Mouse (Mus musculus): Measurements from ENCODE around the gene BC005537. TPM values are rescaled to one million over a fixed set of nuclear protein-coding genes. Genes with fewer than 3 reads are reported as not detected.
A peak's percentile ranks its signal among the peaks of the same experiment; 100 is the strongest.

Gene BC005537
- polyA plus RNA-seq, 1 experiment from 2014 or later, result 20.8 TPM

GRCm38 (mm10) chr13:24802131-24802691, 754 bp downstream of the BC005537 start:
- Histone ChIP-seq H3K27me3 (no peaks in the 10 kb centered on the region), H3K9me3 (replicated peaks) (no peaks in the 10 kb centered on the region), H3K4me3 (peak overlapping the region; percentile 97), H3K9ac (peak overlapping the region; percentile 97), H3K27ac (no peak overlapping the region; the same call in 1 of the 2 replicates), H3K36me3 (0 out of 2 replicates have a peak, but pooled peaks cover 13% of the 10 kb centered on the region), H3K4me2 (replicated peaks) (peak overlapping the region; percentile 73), H3K4me1 (peaks cover 19% of the 10 kb centered on the region)
- ATAC-seq (ENCODE audit: low FRiP score), result peak; percentile 9; the same call in 1 of the 2 replicates
- WGBS, result under 1% methylated on average over 26 of the region's 26 CpGs

- no peak for ATAC-seq (ENCODE audit: low FRiP score)
- no peaks in the 10 kb centered on the region for H3K27me3 ChIP-seq
- peak overlapping the region; percentile 97 for H3K9ac ChIP-seq
These were observed 1.7 kb downstream of the BC005537 start for GRCm38 (mm10) chr13:24803196-24803595.

DNA sequence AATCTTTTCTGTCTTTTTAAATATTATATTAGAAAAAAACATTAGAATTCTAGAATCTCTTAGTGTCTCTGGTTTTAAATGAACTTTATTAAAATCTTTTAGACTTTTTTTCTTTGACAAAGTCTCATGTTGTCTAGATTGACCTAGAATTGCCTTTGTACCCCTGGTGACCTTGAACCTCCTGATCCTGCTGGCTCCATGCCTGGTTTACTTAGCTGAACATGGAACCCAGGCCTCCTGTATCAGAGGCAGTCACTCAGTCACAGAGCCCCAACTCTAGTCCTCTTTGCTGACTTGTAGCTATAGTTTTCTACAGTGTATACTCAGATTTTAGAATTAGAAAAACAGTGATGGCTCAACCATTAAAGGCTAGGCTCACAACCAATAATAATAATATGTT, 4.6 kb downstream of the BC005537 start:
- Histone ChIP-seq H3K9ac (no peak overlapping the region), H3K27ac (no peak overlapping the region), H3K36me3 (peaks cover 48% of the 10 kb centered on the region), H3K9me3 (replicated peaks) (no peaks in the 10 kb centered on the region), H3K27me3 (no peaks in the 10 kb centered on the region), H3K4me2 (replicated peaks) (no peak overlapping the region), H3K4me1 (peaks cover 19% of the 10 kb centered on the region), H3K4me3 (no peak overlapping the region)
- ATAC-seq (ENCODE audit: low FRiP score), result no peak

More at GRCm38 (mm10) chr13:24803196-24803595, 1.7 kb downstream of the BC005537 start:
- peaks cover 19% of the 10 kb centered on the region for H3K4me1 ChIP-seq
- H3K4me2 ChIP-seq (replicated peaks), result peak overlapping the region; percentile 73
- WGBS, result 39% methylated on average over 2 of the region's 2 CpGs
- no peak overlapping the region for H3K27ac ChIP-seq
- H3K36me3 ChIP-seq, result peaks cover 23% of the 10 kb centered on the region; the same call in 1 of the 2 replicates
- H3K9me3 ChIP-seq (replicated peaks), result no peaks in the 10 kb centered on the region
- H3K4me3 ChIP-seq, result peak overlapping the region; percentile 97

GRCm38 (mm10) chr13:24812521-24812920, 11.1 kb downstream of the BC005537 start:
- H3K4me3 ChIP-seq, result no peak overlapping the region
- H3K4me2 ChIP-seq (replicated peaks), result no peak overlapping the region
- no peaks in the 10 kb centered on the region for H3K4me1 ChIP-seq
- H3K9ac ChIP-seq, result no peak overlapping the region
- no peaks in the 10 kb centered on the region for H3K27me3 ChIP-seq
- H3K27ac ChIP-seq, result no peak overlapping the region
- no peak for ATAC-seq (ENCODE audit: low FRiP score)
- H3K9me3 ChIP-seq (replicated peaks), result no peaks in the 10 kb centered on the region
- peaks cover 67% of the 10 kb centered on the region for H3K36me3 ChIP-seq
- WGBS, result 94% methylated on average over 2 of the region's 2 CpGs

DNA sequence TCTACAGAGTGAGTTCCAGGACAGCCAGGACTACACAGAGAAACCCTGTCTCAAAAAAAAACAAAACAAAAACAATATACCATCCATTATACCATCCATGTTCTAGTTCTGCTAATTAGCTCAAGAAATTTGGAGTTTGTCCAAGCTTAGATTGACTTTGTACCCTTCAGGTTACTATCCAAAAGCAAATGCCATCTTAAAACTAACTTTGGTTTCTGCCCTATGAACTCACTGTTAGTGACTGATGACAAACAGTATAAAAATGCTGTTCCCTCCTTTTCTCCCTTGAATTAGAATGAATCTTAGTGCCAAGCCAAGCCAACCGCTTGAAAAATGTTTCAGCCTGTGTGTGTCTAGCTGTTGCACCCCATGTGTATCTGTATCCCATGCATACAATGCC, 13.2 kb downstream of the BC005537 start:
- WGBS, result 93% methylated on average over 1 of the region's 1 CpGs
- H3K9ac ChIP-seq, result no peak overlapping the region
- no peak overlapping the region for H3K27ac ChIP-seq
- no peak overlapping the region for H3K4me2 ChIP-seq (replicated peaks)
- ATAC-seq (ENCODE audit: low FRiP score), result no peak
- no peaks in the 10 kb centered on the region for H3K27me3 ChIP-seq
- no peaks in the 10 kb centered on the region for H3K9me3 ChIP-seq (replicated peaks)
- no peak overlapping the region for H3K4me3 ChIP-seq
- no peaks in the 10 kb centered on the region for H3K4me1 ChIP-seq
- peaks cover 50% of the 10 kb centered on the region for H3K36me3 ChIP-seq

- Histone ChIP-seq H3K4me2 (replicated peaks) (no peak overlapping the region), H3K27ac (no peak overlapping the region), H3K36me3 (peaks cover 32% of the 10 kb centered on the region), H3K4me1 (no peaks in the 10 kb centered on the region), H3K9me3 (replicated peaks) (no peaks in the 10 kb centered on the region), H3K4me3 (no peak overlapping the region), H3K27me3 (no peaks in the 10 kb centered on the region), H3K9ac (no peak overlapping the region)
- WGBS, result 75% methylated on average over 4 of the region's 4 CpGs
- ATAC-seq (ENCODE audit: low FRiP score), result peak; percentile 80
These were observed 15.0 kb downstream of the BC005537 start for GRCm38 (mm10) chr13:24816125-24817092.

DNA sequence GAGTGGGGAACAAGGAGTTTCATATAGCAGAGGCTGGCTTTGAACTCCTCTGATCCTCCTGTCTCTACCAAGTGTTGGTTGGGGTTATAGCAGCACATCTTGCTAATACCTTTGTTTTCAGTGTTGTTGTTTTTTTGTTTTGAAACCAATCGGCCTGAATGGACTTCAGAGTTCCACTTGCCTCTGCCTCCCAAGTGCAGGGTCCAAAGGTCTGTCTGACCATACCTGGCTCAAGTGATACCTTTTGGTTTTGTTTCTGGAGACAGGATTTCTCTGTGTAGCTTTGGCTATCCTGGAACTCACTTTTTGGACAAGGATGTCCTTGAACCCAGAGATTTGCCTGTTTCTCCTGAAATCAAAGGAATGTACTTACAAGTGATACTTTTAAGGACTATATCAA, 18.5 kb downstream of the BC005537 start:
- Histone ChIP-seq H3K9ac (no peak overlapping the region), H3K4me2 (replicated peaks) (no peak overlapping the region), H3K27ac (no peak overlapping the region), H3K27me3 (no peaks in the 10 kb centered on the region), H3K4me3 (no peak overlapping the region), H3K36me3 (peaks cover 4% of the 10 kb centered on the region), H3K4me1 (no peaks in the 10 kb centered on the region), H3K9me3 (replicated peaks) (no peaks in the 10 kb centered on the region)
- no peak for ATAC-seq (ENCODE audit: low FRiP score)
- WGBS, result 76% methylated on average over 1 of the region's 1 CpGs

GRCm38 (mm10) chr13:24822663-24823343, 21.3 kb downstream of the BC005537 start:
- no peak overlapping the region for H3K9ac ChIP-seq
- no peak overlapping the region for H3K4me3 ChIP-seq
- H3K27ac ChIP-seq, result no peak overlapping the region
- no peaks in the 10 kb centered on the region for H3K36me3 ChIP-seq
- no peaks in the 10 kb centered on the region for H3K27me3 ChIP-seq
- H3K9me3 ChIP-seq (replicated peaks), result no peaks in the 10 kb centered on the region
- 89% methylated on average over 16 of the region's 16 CpGs for WGBS
- ATAC-seq (ENCODE audit: low FRiP score), result no peak
- H3K4me1 ChIP-seq, result no peaks in the 10 kb centered on the region
- no peak overlapping the region for H3K4me2 ChIP-seq (replicated peaks)

- Histone ChIP-seq H3K4me1 (no peaks in the 10 kb centered on the region), H3K27me3 (no peaks in the 10 kb centered on the region), H3K27ac (no peak overlapping the region), H3K9me3 (replicated peaks) (no peaks in the 10 kb centered on the region), H3K9ac (no peak overlapping the region), H3K4me3 (no peak overlapping the region), H3K36me3 (no peaks in the 10 kb centered on the region), H3K4me2 (replicated peaks) (no peak overlapping the region)
- 90% methylated on average over 4 of the region's 4 CpGs for WGBS
- no peak for ATAC-seq (ENCODE audit: low FRiP score)
These were observed 23.2 kb downstream of the BC005537 start for GRCm38 (mm10) chr13:24824647-24825046.

- 87% methylated on average over 4 of the region's 4 CpGs for WGBS
- no peaks in the 10 kb centered on the region for H3K36me3 ChIP-seq
- no peak overlapping the region for H3K9ac ChIP-seq
- ATAC-seq (ENCODE audit: low FRiP score), result no peak
- H3K4me3 ChIP-seq, result no peak overlapping the region
- H3K27me3 ChIP-seq, result no peaks in the 10 kb centered on the region
- H3K4me2 ChIP-seq (replicated peaks), result no peak overlapping the region
- H3K27ac ChIP-seq, result no peak overlapping the region
- no peaks in the 10 kb centered on the region for H3K9me3 ChIP-seq (replicated peaks)
- H3K4me1 ChIP-seq, result 0 out of 2 replicates have a peak, but pooled peaks cover 1% of the 10 kb centered on the region
These were observed 24.1 kb downstream of the BC005537 start for GRCm38 (mm10) chr13:24825587-24825986.

- H3K4me1 ChIP-seq, result 0 out of 2 replicates have a peak, but pooled peaks cover 3% of the 10 kb centered on the region
- no peak for ATAC-seq (ENCODE audit: low FRiP score)
- no peaks in the 10 kb centered on the region for H3K36me3 ChIP-seq
- no peak overlapping the region for H3K27ac ChIP-seq
- WGBS, result 85% methylated on average over 7 of the region's 7 CpGs
- H3K27me3 ChIP-seq, result no peaks in the 10 kb centered on the region
- H3K9ac ChIP-seq, result no peak overlapping the region
- no peaks in the 10 kb centered on the region for H3K9me3 ChIP-seq (replicated peaks)
- H3K4me3 ChIP-seq, result no peak overlapping the region
- H3K4me2 ChIP-seq (replicated peaks), result no peak overlapping the region
These were observed 24.7 kb downstream of the BC005537 start for GRCm38 (mm10) chr13:24826116-24826515.

DNA sequence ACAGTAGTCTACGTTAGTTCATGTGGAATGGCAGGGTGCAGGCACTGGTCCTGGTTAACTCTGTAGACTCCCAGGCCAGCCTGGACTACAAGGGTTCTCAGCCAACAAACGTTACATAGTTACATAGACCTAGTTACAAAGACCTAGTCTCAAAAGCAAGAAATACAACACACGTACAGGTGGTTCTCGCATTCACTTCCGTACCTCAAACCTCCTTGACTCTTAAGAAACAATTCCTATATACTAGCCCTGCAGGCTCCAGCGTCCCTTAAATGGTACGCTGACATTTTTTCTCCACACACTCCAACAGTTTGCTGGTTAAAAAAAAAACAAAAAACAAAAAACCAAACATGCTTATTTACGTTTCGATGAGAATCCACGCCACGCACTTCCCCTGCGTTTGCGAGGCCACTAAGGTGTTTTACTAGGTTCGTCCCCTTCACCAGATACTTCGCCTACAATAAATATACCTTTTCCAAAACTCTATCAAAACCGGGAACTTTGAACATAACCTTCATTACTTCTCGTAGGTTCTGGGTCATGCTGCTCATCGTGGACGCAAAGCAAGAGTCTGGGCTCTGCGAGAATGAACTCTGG, 29.4 kb downstream of the BC005537 start:
- peaks cover 24% of the 10 kb centered on the region for H3K4me1 ChIP-seq
- peak overlapping the region; percentile 70 for H3K4me2 ChIP-seq (replicated peaks)
- peak overlapping the region; percentile 89; the same call in 1 of the 2 replicates for H3K27ac ChIP-seq
- H3K9me3 ChIP-seq (replicated peaks), result no peaks in the 10 kb centered on the region
- peak overlapping the region; percentile 62 for H3K9ac ChIP-seq
- ATAC-seq (ENCODE audit: low FRiP score), result no peak
- H3K36me3 ChIP-seq, result no peaks in the 10 kb centered on the region
- H3K4me3 ChIP-seq, result peak overlapping the region; percentile 91
- WGBS, result 4% methylated on average over 20 of the region's 20 CpGs
- no peaks in the 10 kb centered on the region for H3K27me3 ChIP-seq
